8 mouse cellular contexts compared by ENCODE assay signal in genomic region chr8:45816765-45817426, GRCm38 (mm10).
A peak's percentile ranks its signal among the peaks of the same experiment; 100 is the strongest.
DNase-seq lines count a peak whose midpoint lies in the region; ATAC-seq lines count a peak whose summit lies in the region.

No protein-coding gene starts in this region.

- DNase-seq in cerebellum, adult 11-12 months = no peak
- DNase-seq in A20 (ENCODE audit: low read depth, low spot score) = peak; percentile 70
- DNase-seq in adrenal gland, postnatal 36 days = peak; percentile 49 to 57
- peak; percentile 58 for DNase-seq in embryonic facial prominence, embryonic 14.5 days (ENCODE audit: low spot score)
- peak; percentile 76 for DNase-seq in kidney, postnatal 10 days
- DNase-seq in lung, postnatal 14 days = peak; percentile 76
- peak; percentile 68 for DNase-seq in right cerebral cortex, postnatal 4 days

- no peak overlapping the region for H3K4me2 ChIP-seq in embryonic facial prominence, embryonic 14.5 days (ENCODE audit: low read depth, low read length)

- H3K9ac ChIP-seq in embryonic facial prominence, embryonic 14.5 days (ENCODE audit: low read depth, low read length) = no peak overlapping the region

- no peaks in the 10 kb centered on the region for H3K36me3 ChIP-seq in embryonic facial prominence, embryonic 14.5 days (ENCODE audit: control insufficient read depth, insufficient read depth, low read length)

- no peaks in the 10 kb centered on the region for H3K9me3 ChIP-seq in embryonic facial prominence, embryonic 14.5 days (ENCODE audit: control insufficient read depth, low read length)

- 29% methylated on average over 7 of the region's 7 CpGs for WGBS in embryonic facial prominence, embryonic 14.5 days

- no peak overlapping the region for H3K4me3 ChIP-seq in embryonic facial prominence, embryonic 14.5 days (ENCODE audit: low read depth, low read length)

- ATAC-seq in cerebellum, adult (ENCODE audit: insufficient number of reproducible peaks, low FRiP score, low TSS enrichment) = peak; percentile 37; the same call in 1 of the 2 replicates
- ATAC-seq in embryonic facial prominence, embryonic 14.5 days (ENCODE audit: low read depth) = no peak

- H3K27me3 ChIP-seq in embryonic facial prominence, embryonic 14.5 days (replicated peaks; ENCODE audit: control insufficient read depth, insufficient read depth, low read length) = no peaks in the 10 kb centered on the region

- no peaks in the 10 kb centered on the region for H3K4me1 ChIP-seq in embryonic facial prominence, embryonic 14.5 days (ENCODE audit: control insufficient read depth, insufficient read depth, low read length)

- no peak overlapping the region for H3K27ac ChIP-seq in embryonic facial prominence, embryonic 14.5 days (replicated peaks; ENCODE audit: low read depth, low read length)
